Mouse (Mus musculus) frontal cortex, postnatal 25 days (tissue): Measurements from ENCODE around the gene Gm49322.

Experiments
- DNase-seq, 2 experiments: peaks; one replicate each; pipeline ENCODE4 v3.0.0; 2022; ENCODE audit warnings: low spot score in 2 of 2

Gm49322 gene

DNA sequence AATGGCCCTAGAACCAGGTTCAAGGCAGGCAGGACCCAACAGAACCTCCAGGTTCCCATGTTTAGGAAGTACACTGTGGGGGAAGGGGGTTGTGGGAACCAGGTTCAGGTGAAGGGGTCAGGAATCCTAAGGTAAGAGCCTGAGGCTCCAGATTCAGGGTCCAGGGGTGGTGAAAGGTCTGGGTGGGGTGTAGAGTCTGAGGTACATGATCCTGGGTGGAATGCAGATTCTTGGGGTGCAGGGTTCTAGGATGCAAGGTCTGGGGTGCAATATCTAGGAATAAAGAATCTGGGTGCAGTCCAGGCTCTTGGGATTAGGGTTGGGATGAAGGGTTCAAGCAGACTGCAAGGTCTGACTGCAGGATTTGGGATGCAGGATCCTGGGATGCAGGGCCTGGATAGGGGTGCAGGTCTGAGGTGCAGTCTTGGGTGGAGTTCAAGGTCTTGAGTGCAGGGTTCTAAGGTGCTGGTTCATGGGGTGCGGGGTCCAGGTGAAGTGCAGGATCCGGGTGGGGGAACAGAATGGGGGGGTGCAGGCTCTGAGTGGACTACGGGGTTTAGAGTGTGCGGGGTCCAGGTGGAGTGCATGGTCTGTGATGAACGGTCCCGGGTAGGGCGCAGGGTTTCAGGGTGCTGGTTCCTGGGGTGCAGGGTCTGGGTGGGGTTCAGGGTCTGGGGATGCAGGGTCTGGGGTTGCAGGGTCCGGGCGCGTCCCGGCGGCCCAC, 49.7 kb downstream of the Gm49322 start:
- no peak for DNase-seq

DNA sequence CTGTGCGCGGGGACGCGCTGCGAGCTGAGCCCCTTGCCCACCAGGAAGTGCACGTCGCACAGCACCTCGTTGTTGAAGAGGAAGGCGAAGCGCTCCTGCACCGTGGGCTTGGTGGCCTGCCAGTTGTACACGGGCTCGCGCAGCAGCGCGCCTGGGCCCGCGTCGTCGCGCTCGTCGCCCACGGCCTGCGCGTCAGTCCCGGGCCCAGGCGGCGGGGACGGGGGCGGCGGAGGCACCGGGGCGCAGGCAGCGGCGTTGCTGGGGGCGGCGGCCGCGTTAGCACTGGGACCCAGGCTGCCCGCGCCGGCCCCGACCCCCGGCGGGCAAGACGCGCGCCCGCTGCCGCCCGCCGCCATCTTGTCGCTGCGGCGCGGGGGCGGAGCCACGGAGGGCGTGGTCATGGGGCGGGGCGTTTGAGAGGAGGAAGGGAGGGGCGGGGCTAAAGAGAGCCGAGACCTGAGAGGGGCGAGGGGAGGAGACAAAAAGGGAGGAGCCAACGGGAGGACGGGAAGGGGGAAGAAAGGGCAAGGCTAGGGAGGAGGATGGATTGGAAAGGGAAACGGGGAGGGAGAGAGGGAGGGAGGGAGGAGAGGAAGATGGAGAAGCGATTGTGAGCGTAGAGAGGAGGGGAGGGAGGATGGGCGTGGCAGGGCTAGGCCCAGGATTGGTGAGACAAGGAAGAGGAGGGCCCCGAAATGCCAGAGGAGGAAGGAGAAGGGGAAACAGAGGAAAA, 50.5 kb downstream of the Gm49322 start:
- peak; percentile 76 to 86 for DNase-seq

DNA sequence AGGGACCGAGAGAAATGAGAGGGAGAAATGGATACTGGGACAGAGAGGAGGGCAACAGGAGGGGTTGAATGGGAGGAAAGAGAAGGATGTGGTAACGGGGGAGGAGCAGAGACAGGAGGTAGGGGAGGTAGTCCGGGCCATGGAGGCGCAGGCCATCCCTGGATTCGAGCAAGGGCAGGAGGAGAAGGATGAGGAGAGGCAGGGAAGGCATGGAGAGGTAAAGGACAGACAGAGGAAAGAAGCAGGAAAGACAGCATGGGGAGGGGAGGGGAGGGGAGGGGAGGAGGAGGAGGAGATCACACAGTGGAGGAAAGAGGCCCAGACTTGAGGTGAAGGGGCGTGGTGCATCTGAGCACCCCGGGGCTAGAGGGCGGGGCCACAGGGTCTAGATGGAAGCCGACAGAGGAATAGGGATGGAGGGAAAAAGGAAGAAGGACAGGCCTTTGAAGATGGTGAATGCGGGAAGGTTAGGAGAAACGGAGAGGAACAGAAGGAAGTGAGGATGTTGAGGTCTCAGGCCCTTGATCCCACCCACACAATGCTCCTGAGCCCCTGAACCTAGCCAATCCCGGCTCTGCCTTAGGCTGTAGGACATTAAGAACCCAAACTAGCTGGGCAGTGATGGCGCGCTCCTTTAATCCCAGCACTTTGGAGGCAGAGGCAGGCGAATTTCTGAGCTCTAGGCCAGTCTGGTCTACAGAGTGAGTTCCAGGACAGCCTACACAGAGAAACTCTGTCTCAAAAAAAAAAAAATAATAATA, 51.2 kb downstream of the Gm49322 start, which contains the start of gene Btbd2:
TSS of gene Btbd2 (minus strand) at position 209 of the 761 bp plus-strand sequence.
- no peak for DNase-seq

- DNase-seq = no peak
Measured at GRCm38 (mm10) chr10:80658194-80658840, 52.5 kb downstream of the Gm49322 start.

GRCm38 (mm10) chr10:80658841-80659202, 53.0 kb downstream of the Gm49322 start:
- no peak for DNase-seq

DNA sequence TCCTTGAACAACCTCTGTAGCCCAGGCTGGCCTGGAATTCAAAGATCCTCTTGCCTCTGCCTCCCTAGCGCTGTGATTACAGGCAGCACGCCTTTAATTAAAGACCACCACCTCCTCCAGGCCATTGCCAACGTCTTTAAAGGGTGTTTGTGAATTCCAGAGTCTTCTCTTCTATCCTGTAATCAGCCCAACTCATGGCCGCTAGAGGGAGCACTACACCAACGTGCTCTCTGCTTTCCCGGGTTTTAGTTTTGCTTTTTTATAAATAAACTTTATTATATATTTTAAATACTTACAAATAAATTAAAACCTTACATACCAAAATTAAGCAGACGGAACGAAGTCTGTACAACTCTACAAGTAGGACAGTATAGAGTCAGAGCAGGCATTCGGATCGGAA, 53.4 kb downstream of the Gm49322 start:
- DNase-seq = peak; percentile 60 to 68

DNA sequence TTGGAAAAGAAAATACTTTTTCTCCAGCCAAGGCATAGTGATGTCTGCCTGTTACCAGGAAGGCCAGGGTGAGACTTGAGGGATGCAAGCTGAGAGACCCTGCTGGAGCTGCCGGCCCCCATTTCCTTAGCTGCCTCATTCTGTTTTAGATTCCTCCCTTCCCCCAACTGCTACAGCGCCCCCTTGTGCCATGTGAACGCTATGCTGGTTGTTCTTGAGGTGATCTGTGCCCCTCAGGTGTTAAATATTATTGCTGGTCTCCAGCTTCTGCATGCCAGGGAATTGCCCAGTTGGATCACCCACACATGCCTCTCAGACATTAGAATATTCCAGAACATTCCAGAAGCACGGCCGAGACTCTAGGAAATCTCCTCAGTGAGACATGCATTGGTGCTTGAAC, 55.3 kb downstream of the Gm49322 start:
- DNase-seq = no peak

DNA sequence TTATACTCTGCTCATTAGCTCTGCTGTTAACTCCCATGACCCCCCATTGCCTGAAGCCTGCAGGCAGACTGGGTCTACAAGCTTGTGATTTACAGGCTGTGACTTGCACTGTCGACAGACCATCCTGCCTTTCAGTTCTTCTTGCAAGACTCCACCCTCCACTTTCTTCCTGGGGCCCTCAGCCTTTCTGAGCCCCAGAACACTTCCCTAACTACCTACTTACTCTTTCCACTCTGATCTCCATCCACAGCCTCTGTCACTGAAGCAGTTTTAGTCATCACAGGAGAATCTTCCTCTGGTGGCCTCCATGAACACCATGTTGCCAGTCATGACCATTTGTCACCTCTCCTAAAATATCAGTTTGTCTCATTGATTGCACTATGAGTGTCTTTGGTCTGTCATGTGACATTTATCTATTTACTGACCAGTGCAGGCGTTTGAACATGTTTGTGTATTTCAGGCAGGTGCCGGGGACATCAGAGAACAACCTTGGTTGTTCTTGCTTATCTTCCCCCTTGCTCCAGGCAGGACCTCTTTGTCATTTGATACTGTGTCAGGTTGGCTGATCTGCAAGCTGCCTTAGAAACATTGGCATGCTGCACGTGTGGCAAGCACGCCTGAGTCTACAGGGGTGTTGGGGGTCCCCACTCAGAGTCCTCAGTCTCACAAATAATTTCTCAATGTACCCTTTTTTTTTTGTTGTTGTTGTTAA, 57.8 kb downstream of the Gm49322 start:
- DNase-seq = no peak

DNA sequence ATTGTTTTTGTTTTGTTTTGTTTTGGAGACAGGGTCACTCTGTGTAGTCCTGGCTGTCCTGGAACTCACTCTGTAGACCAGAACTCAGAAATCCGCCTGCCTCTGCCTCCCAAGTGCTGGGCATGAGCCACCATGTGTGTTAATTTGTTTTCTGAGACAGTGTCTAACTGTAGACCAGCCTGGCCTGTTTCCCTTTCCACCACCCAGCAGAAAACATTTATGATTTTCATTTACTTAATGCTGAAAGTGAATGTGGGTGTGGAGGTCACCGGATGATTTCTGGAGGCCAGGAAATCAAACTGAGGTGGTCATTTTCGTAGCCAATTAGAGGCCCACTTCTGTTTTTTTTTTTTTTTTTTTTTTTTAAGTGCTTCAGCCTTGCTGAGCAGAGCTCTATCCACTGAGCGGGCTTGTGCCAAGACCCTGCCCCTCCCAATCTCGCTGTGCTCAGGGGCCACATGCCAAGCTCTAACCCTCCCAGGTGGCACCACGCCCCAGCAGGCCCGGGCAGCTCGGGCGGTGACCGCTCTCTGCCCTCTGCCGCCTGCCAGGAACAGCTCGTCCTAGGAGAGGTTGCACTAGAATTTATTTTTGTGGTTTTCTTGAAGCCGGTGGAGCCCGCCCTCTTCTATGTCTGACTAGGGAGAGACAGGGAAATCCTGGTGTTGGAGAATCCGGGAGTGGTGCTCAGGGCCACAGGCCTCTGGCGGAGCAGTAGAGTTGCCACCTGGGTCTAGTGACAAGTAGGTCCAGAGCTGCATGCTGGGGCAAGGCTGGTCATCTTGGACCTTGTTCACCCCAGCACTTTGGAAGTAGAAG, 58.6 kb downstream of the Gm49322 start:
- peak in 1 of 2 experiments; percentile 21 for DNase-seq

DNA sequence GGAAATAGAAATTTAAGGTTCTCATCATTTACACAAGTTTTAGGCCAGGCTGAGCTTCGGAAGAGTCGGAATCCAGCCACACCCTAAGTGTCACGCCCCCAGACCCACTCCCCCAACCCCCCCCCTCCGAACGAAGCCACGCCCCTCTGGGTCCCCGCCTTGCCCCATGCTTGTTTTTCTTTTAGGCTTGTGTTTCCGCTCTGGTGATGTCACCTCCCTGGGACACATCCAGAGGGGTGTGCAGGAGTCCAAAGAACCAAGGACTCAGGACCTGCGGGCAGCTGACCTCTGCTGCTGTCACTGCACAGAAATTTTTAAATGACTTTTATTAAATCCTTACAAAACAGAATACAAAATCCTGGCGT, 59.2 kb downstream of the Gm49322 start:
- no peak for DNase-seq
